Mouse (Mus musculus) myocyte (in vitro differentiated cells): ENCODE data around the gene Fyn. TPM values are rescaled to one million over a fixed set of nuclear protein-coding genes. Genes with fewer than 3 reads are reported as not detected.

Source experiments
- H3K27me3 ChIP-seq: one replicate; pipeline ENCODE4 v1.6.1; 2011; ENCODE audit not compliant: control insufficient read depth, insufficient read depth, insufficient read length
- H3K36me3 ChIP-seq: one replicate; pipeline ENCODE4 v1.6.1; 2011; ENCODE audit not compliant: control insufficient read depth, insufficient read depth
- H3K4me2 ChIP-seq: one replicate; pipeline ENCODE4 v1.6.1; 2011; ENCODE audit warnings: low read depth, control low read depth
- H3K4me3 ChIP-seq: one replicate; pipeline ENCODE4 v1.5.1; 2011; ENCODE audit warnings: mild to moderate bottlenecking, control low read depth, moderate library complexity
- H3K79me2 ChIP-seq: one replicate; pipeline ENCODE4 v1.6.1; 2011; ENCODE audit not compliant: control insufficient read depth, insufficient read depth
- H3ac ChIP-seq: one replicate; pipeline ENCODE4 v1.6.1; 2011; ENCODE audit not compliant: control insufficient read depth, insufficient read length
- CEBPB ChIP-seq: IDR thresholded peaks from 2 replicates; pipeline ENCODE4 v1.6.1; 2011; ENCODE audit warnings: mild to moderate bottlenecking, moderate library complexity; ENCODE audit not compliant: poor library complexity, insufficient read depth, severe bottlenecking
- E2F4 ChIP-seq: IDR thresholded peaks from one replicate; pipeline ENCODE4 v1.6.1; 2011; ENCODE audit warnings: mild to moderate bottlenecking, control low read depth, moderate library complexity; ENCODE audit not compliant: insufficient read depth
- MAX ChIP-seq: IDR thresholded peaks from one replicate; pipeline ENCODE4 v1.6.1; 2011; ENCODE audit warnings: low read depth, mild to moderate bottlenecking, control low read depth
- MYOD1 ChIP-seq, 3 experiments: IDR thresholded peaks; one replicate each; pipeline ENCODE4 v1.6.1; 2011; ENCODE audit warnings: control low read depth in 2 of 3, low read depth in 2 of 3, mild to moderate bottlenecking in 2 of 3, moderate library complexity in 1 of 3; ENCODE audit not compliant: insufficient read length in 2 of 3, control insufficient read depth in 1 of 3
- MYOG ChIP-seq, 3 experiments: IDR thresholded peaks; one replicate each; pipeline ENCODE4 v1.6.1; 2011; ENCODE audit warnings: control low read depth in 2 of 3, low read depth in 2 of 3, mild to moderate bottlenecking in 2 of 3; ENCODE audit not compliant: insufficient read length in 2 of 3, control insufficient read depth in 1 of 3, insufficient read depth in 1 of 3
- POLR2A ChIP-seq: IDR thresholded peaks from one replicate; pipeline ENCODE4 v1.6.1; 2011; ENCODE audit warnings: low read depth, mild to moderate bottlenecking, control low read depth, moderate library complexity; ENCODE audit not compliant: insufficient read length
- POLR2AphosphoS2 ChIP-seq: IDR thresholded peaks from one replicate; pipeline ENCODE4 v1.6.1; 2011; ENCODE audit warnings: low read depth, control low read depth; ENCODE audit not compliant: insufficient read length
- REST ChIP-seq: IDR thresholded peaks from one replicate; pipeline ENCODE4 v1.6.1; 2011; ENCODE audit warnings: mild to moderate bottlenecking, control low read depth, moderate library complexity; ENCODE audit not compliant: insufficient read depth, insufficient read length
- SRF ChIP-seq: IDR thresholded peaks from one replicate; pipeline ENCODE4 v1.6.1; 2011; ENCODE audit warnings: low read depth; ENCODE audit not compliant: control insufficient read depth, insufficient read length
- TCF12 ChIP-seq: IDR thresholded peaks from one replicate; pipeline ENCODE4 v1.6.1; 2011; ENCODE audit warnings: mild to moderate bottlenecking, control low read depth; ENCODE audit not compliant: poor library complexity, insufficient read depth, severe bottlenecking
- TCF3 ChIP-seq: IDR thresholded peaks from one replicate; pipeline ENCODE4 v1.6.1; 2011; ENCODE audit warnings: low read depth, control low read depth; ENCODE audit not compliant: insufficient read length
- USF1 ChIP-seq: IDR thresholded peaks from one replicate; pipeline ENCODE4 v1.6.1; 2011; ENCODE audit warnings: low read depth, mild to moderate bottlenecking, control low read depth, moderate library complexity
- polyA plus RNA-seq: library from polyadenylated mRNA; unstranded; fragments of >200 nt; fragmentation: generic; extraction: Trizol; gene quantifications from one replicate; pipeline ENCODE4 v1.2.1, GENCODE M21; 2012; ENCODE audit warnings: missing spikeins

Gene Fyn
- polyA plus RNA-seq, 1 experiment, result 148 TPM

GRCm38 (mm10) chr10:39386203-39386602 lies 17.5 kb downstream of the Fyn start:
- H3K79me2 ChIP-seq, result peaks cover 100% of the 10 kb centered on the region
- peaks cover 13% of the 10 kb centered on the region for H3K36me3 ChIP-seq
- no peak overlapping the region for H3ac ChIP-seq
- no peaks in the 10 kb centered on the region for H3K27me3 ChIP-seq
- no peak overlapping the region for H3K4me2 ChIP-seq
- no peak for TF ChIP-seq E2F4
- TF ChIP-seq USF1, result no peak
- TF ChIP-seq POLR2A, result peak; percentile 7
- H3K4me3 ChIP-seq, result no peak overlapping the region

- Histone ChIP-seq H3K4me3 (no peak overlapping the region), H3K36me3 (peaks cover 19% of the 10 kb centered on the region)
Observed at GRCm38 (mm10) chr10:39387024-39387423, 18.4 kb downstream of the Fyn start.

DNA sequence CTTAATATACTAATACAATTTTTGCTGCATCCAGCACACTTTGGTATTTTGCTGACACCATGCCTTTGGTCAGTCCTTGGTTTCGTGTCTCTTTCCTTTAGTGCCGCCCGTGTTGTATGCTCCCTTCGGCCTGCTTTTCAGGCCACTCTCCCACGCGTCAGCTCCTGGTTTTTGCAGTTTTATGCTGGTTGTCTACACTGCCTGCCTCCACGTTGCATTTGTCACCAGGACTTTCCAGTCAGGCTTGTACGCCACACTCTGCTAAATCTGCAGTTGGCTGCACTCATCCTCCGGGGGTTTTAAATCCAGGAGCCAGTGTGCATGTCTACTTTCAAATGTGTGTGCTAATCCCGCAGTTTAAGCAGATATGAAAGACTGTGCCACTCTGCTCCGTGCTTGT lies 18.9 kb downstream of the Fyn start:
- Histone ChIP-seq H3K36me3 (peaks cover 19% of the 10 kb centered on the region), H3K79me2 (peaks cover 100% of the 10 kb centered on the region), H3K27me3 (no peaks in the 10 kb centered on the region), H3ac (no peak overlapping the region), H3K4me3 (no peak overlapping the region), H3K4me2 (no peak overlapping the region)
- no peak for TF ChIP-seq REST
- TF ChIP-seq POLR2AphosphoS2, result no peak
- TF ChIP-seq MYOG (IDR thresholded peaks at IDR 0.05; ENCODE audit: control insufficient read depth in 1 of 3, insufficient read depth in 1 of 3, insufficient read length in 2 of 3, low read depth in 2 of 3), result no peak
- no peak for TF ChIP-seq E2F4
- no peak for TF ChIP-seq MAX
- TF ChIP-seq USF1, result no peak
- no peak for TF ChIP-seq POLR2A
- no peak for TF ChIP-seq TCF3
- TF ChIP-seq TCF12, result no peak
- TF ChIP-seq MYOD1 (IDR thresholded peaks at IDR 0.05; ENCODE audit: control insufficient read depth in 1 of 3, insufficient read length in 2 of 3, low read depth in 2 of 3), result no peak
- no peak for TF ChIP-seq CEBPB
- no peak for TF ChIP-seq SRF

More at GRCm38 (mm10) chr10:39387024-39387423, 18.4 kb downstream of the Fyn start:
- H3K27me3 ChIP-seq, result no peaks in the 10 kb centered on the region
- TF ChIP-seq TCF3, result no peak
- no peak for TF ChIP-seq MYOG (IDR thresholded peaks at IDR 0.05; ENCODE audit: control insufficient read depth in 1 of 3, insufficient read depth in 1 of 3, insufficient read length in 2 of 3, low read depth in 2 of 3)
- TF ChIP-seq E2F4, result no peak
- no peak for TF ChIP-seq REST
- TF ChIP-seq SRF, result no peak
- TF ChIP-seq POLR2A, result no peak
- TF ChIP-seq MAX, result no peak
- TF ChIP-seq MYOD1 (IDR thresholded peaks at IDR 0.05; ENCODE audit: control insufficient read depth in 1 of 3, insufficient read length in 2 of 3, low read depth in 2 of 3), result no peak
- no peak for TF ChIP-seq TCF12
- no peak for TF ChIP-seq CEBPB
- TF ChIP-seq USF1, result no peak
- TF ChIP-seq POLR2AphosphoS2, result no peak
- no peak overlapping the region for H3K4me2 ChIP-seq
- no peak overlapping the region for H3ac ChIP-seq
- H3K79me2 ChIP-seq, result peaks cover 100% of the 10 kb centered on the region

GRCm38 (mm10) chr10:39388144-39388543 lies 19.5 kb downstream of the Fyn start:
- H3K36me3 ChIP-seq, result peaks cover 19% of the 10 kb centered on the region
- no peaks in the 10 kb centered on the region for H3K27me3 ChIP-seq
- H3K79me2 ChIP-seq, result peaks cover 100% of the 10 kb centered on the region
- no peak overlapping the region for H3K4me3 ChIP-seq
- no peak overlapping the region for H3ac ChIP-seq
- no peak for TF ChIP-seq MYOG (IDR thresholded peaks at IDR 0.05; ENCODE audit: control insufficient read depth in 1 of 3, insufficient read depth in 1 of 3, insufficient read length in 2 of 3, low read depth in 2 of 3)
- no peak for TF ChIP-seq E2F4
- no peak for TF ChIP-seq POLR2AphosphoS2
- TF ChIP-seq CEBPB, result no peak
- no peak for TF ChIP-seq SRF
- no peak for TF ChIP-seq TCF12
- no peak for TF ChIP-seq MYOD1 (IDR thresholded peaks at IDR 0.05; ENCODE audit: control insufficient read depth in 1 of 3, insufficient read length in 2 of 3, low read depth in 2 of 3)
- TF ChIP-seq POLR2A, result no peak
- TF ChIP-seq USF1, result no peak
- TF ChIP-seq TCF3, result no peak
- TF ChIP-seq REST, result no peak
- no peak for TF ChIP-seq MAX
- no peak overlapping the region for H3K4me2 ChIP-seq

GRCm38 (mm10) chr10:39389451-39389891 lies 20.8 kb downstream of the Fyn start:
- H3K4me3 ChIP-seq, result no peak overlapping the region
- H3ac ChIP-seq, result no peak overlapping the region
- no peaks in the 10 kb centered on the region for H3K27me3 ChIP-seq
- no peak overlapping the region for H3K4me2 ChIP-seq
- no peak for TF ChIP-seq USF1
- no peak for TF ChIP-seq POLR2AphosphoS2
- no peak for TF ChIP-seq CEBPB
- no peak for TF ChIP-seq MAX
- TF ChIP-seq TCF3, result no peak
- TF ChIP-seq MYOG (IDR thresholded peaks at IDR 0.05; ENCODE audit: control insufficient read depth in 1 of 3, insufficient read depth in 1 of 3, insufficient read length in 2 of 3, low read depth in 2 of 3), result no peak
- no peak for TF ChIP-seq SRF
- TF ChIP-seq TCF12, result no peak
- no peak for TF ChIP-seq E2F4
- no peak for TF ChIP-seq MYOD1 (IDR thresholded peaks at IDR 0.05; ENCODE audit: control insufficient read depth in 1 of 3, insufficient read length in 2 of 3, low read depth in 2 of 3)
- TF ChIP-seq REST, result no peak
- TF ChIP-seq POLR2A, result no peak
- peaks cover 19% of the 10 kb centered on the region for H3K36me3 ChIP-seq
- peaks cover 100% of the 10 kb centered on the region for H3K79me2 ChIP-seq
